Mouse (Mus musculus): ENCODE data around the gene Dars2.

DNA sequence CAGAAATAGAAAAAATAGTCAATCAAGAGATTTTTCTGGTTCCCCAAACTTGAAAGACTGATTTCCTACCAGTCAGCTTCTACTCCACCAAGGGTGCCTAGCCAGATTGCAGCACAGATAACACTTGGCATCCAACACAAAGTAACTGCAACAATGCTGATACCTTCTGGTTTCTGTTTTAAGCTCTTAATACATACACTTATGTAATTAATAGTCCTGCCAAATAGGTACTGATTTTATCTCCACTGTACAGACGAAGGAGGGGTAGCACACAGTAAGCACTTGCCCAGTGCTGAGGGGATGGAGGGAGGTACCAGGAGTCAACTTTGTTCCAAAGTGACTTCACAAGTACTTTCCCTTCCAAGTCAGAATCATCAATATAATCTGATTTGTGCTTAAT, 33.4 kb upstream of the Dars2 start:
- TF ChIP-seq POLR2A (IDR thresholded peaks at IDR 0.05; ENCODE audit: insufficient read depth, low read depth, low read length), result no peak
- TF ChIP-seq CTCF (IDR thresholded peaks at IDR 0.05), result no peak
